Mouse (Mus musculus): Measurements from ENCODE around the gene Actc1. TPM values are rescaled to one million over a fixed set of nuclear protein-coding genes. Genes with fewer than 3 reads are reported as not detected.
A peak's percentile ranks its signal among the peaks of the same experiment; 100 is the strongest.

Gene Actc1
- polyA plus RNA-seq (2012; rRNA removed) = 0.08 TPM in 1 of 2 replicates, not detected in the other

DNA sequence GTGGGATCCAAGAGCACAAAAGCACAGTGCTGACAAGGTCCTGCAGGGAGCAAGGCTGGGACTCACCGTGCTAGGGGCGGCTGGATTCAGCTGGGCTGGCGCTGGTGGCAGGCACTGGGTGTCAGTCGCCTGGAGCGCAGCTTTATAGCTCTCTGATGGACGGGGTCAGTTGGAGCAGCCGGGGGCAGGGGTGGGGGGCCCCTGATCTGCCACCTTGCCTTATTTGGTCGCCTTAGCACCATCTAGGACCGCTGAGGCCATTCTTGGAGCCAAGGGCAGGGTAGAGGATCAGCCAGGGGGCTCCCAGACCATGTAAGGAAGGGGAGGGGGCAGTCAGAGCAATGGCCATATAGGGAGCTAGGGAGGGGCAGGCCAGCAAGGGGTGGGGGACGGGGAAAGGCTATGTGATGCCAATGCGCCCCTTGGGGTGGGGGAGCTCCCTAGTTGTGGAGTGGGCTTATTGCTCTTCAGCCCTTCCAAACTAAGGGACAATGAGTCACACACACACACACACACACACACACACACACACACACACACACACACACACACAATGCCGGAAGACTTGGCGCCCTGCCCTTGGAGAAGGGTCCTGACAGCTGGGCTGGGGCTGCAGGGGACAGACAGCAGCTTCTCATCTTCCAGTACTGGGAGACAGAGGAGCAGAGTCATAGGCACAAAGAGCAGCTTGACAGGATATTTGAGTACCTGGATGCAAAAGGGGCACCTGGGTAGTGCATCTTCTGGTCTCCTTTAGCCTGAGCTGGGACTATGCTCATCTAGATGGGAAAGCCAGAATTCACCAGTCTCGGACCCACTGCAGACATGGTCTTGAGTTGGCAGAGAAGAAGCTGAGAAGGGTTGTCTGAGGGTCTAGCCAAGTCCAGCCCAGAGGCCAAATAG is at the start of gene Actc1:
Gene Actc1, minus strand, starts transcription at position 853 of the 903 bp plus-strand sequence.
- DNase-seq (ENCODE audit: extremely low spot score in 1 of 2, low spot score in 1 of 2) = no peak

GRCm38 (mm10) chr2:114102471-114102870 is 49.1 kb upstream of the Actc1 start:
- DNase-seq (ENCODE audit: extremely low spot score in 1 of 2, low spot score in 1 of 2) = no peak

GRCm38 (mm10) chr2:114100834-114101233 is 47.5 kb upstream of the Actc1 start:
- no peak for DNase-seq (ENCODE audit: extremely low spot score in 1 of 2, low spot score in 1 of 2)

DNA sequence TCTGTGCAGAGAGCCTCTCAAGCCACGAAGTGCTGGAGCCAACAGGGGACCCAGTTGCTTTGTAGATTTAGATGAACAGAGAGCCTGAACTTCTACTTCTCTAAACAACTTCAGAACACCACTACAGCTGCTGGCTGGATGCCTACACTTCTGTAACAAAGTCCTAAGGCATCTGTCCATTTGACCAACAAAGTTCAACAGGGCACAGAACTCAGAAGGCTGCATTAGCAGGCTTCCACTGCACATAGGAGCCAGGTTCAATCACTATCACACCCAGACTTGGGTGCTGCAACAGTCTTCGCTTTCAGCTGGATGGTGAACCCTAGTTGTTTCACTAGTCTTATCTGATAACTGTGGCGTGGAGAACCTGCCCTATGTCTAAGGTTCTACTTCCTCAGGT is 46.5 kb upstream of the Actc1 start:
- no peak for DNase-seq (ENCODE audit: extremely low spot score in 1 of 2, low spot score in 1 of 2)

DNA sequence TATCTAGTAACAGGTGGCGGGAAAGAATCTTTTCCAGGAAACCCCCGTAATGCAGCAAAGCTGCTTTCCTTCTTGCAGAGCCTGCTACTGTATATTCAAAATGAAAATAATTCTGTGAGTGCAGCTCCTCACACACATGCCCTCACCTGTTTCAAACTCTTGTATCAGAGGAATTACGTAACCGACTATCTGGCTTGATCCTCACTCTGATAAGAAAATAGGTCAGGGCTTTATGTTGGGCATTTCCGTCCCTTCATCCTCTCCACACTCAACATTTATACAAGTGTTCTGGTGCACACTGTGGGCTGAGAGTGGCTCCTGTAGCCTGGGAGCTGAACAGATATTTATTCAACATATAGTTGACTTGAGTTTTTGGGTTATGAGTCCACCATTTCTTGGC is 45.8 kb upstream of the Actc1 start:
- DNase-seq (ENCODE audit: extremely low spot score in 1 of 2, low spot score in 1 of 2) = no peak

DNA sequence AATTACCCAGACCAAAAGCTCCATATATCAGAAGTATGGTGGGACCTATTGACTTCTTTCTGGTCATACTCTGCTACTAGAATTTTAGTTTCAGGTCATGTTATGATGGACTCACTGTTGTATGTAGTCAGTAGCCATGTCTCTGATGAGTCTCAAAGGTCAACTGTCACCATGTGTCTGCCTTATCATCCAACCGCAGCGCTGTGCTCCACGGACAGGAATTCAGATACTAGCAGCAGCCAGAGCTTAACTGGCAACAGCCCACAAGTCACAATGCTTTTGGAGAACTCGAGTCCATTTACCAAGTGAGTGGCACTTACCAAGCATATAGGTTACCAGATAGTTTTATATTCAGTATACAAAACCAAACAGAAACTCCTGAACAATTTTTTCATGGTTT is 44.3 kb upstream of the Actc1 start:
- no peak for DNase-seq (ENCODE audit: extremely low spot score in 1 of 2, low spot score in 1 of 2)

DNA sequence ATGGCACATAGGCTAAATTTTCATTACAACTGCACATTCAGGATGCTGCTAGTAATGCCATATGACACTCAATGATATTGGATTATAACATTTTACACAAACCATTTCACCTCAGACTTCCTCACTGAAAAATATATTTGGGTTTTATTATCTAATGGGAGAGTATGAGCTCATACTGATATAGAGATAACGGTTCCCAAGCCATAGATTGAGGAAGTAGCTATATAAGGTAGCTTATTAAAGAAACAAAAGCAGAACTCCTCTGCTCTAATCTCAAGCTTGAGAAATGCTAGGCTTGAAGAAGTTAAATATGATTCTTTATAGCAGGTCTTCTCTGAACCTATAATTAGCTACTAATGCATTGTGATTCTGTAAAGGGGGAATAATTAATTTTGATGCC is 43.2 kb upstream of the Actc1 start:
- DNase-seq (ENCODE audit: extremely low spot score in 1 of 2, low spot score in 1 of 2) = no peak

DNA sequence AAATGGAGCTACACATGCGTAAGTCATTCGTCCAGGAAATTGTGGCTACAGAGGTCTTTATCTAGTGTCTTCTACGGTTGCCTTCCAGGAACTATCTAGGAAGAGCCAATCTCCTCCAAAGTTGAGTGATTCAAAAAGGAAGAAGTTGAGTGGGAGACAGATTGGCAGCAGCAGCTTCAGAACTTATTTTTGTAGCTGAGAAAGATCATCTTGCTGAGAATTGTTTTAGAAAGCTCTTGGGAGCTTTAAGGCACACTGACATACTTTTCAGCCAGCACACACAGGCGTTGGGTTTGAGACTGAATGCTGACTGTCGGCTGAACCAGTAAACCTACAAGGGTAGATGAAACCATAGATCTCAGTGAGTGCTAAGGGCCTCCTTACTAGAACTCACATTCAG is 42.0 kb upstream of the Actc1 start:
- DNase-seq (ENCODE audit: extremely low spot score in 1 of 2, low spot score in 1 of 2) = peak; percentile 28 to 66

- DNase-seq (ENCODE audit: extremely low spot score in 1 of 2, low spot score in 1 of 2) = no peak
Observed at GRCm38 (mm10) chr2:114094696-114095095, 41.3 kb upstream of the Actc1 start.

DNA sequence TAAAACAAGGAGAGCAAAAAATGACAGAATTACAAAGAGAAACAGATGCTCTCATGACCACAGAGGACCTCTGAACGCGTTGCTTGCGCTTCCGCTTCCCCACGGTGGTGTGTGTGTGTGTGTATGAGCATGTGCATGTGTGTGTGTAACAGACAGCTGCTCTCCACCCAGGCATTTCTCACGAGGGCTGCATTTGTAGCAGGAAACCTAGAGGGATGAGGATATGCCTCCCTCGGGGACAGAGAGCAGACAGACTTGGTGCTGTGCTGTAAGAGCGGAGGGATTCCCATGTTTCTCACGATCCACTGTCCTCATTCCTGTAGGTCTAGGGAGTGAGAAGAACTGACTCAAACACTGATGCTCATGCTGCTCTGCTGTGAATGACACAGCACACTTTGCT is 40.2 kb upstream of the Actc1 start:
- peak in 1 of 2 experiments; percentile 8 for DNase-seq (ENCODE audit: extremely low spot score in 1 of 2, low spot score in 1 of 2)

DNA sequence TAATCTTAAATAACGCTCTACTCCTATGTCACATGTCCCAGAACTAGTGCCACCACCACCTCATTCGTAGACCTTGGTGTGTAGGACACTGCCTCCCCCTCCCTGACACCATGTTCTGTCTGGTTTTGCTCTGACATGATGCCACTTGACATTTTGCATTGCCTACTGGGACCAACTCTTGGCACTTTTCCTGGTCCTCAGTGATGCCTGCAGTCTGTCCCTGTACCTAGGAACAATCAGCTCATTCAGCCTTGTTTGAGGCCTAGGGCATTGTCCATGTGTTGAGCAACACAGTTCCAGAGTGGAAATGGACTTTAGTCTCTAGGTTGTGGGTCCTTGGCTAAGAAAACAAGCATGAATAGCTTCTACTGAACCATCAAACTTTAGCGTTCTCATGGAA is 36.5 kb upstream of the Actc1 start:
- no peak for DNase-seq (ENCODE audit: extremely low spot score in 1 of 2, low spot score in 1 of 2)

DNA sequence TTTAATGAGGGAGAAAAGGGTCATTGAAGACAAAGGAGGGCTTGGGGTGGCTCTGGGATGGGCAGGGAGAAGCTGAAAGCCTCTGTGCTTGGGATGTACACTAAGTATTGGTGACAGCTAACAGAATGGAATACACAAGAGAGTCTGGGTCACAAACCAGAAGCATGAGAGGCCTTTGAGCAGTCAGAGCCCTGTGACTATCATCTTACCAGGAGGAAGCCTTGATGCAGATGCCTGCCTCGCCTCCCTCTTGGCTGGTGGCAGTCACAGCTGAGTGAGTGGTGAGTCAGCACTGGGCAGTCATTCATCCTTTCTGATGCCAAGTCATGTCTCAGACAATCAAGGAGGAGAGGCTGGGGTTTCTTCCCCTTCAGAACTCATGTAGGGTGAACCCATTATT is 33.9 kb upstream of the Actc1 start:
- peak in 1 of 2 experiments; percentile 34 for DNase-seq (ENCODE audit: extremely low spot score in 1 of 2, low spot score in 1 of 2)

- no peak for DNase-seq (ENCODE audit: extremely low spot score in 1 of 2, low spot score in 1 of 2)
Observed at GRCm38 (mm10) chr2:114071876-114072275, 18.5 kb upstream of the Actc1 start.

GRCm38 (mm10) chr2:114066226-114066625 is 12.9 kb upstream of the Actc1 start:
- no peak for DNase-seq (ENCODE audit: extremely low spot score in 1 of 2, low spot score in 1 of 2)

DNA sequence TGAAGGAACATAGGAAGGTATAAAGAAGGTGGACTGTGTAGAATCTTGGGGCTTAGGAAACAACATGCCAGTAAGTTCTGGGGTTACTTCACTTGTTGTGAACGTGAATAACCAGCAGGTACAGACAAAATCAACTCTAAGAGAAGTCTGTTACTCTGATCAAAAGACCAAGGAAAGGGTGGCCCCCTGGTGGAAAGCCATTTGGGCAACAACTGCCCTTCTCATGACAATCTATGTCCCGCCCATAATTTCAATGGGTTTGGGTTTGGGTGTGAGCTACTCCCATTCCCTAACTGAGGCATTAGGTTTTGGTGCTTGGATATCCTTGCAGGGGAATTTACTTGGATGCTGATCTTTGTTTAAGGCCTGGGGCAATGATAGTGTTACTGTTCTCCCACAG is 10.7 kb upstream of the Actc1 start:
- no peak for DNase-seq (ENCODE audit: extremely low spot score in 1 of 2, low spot score in 1 of 2)

DNA sequence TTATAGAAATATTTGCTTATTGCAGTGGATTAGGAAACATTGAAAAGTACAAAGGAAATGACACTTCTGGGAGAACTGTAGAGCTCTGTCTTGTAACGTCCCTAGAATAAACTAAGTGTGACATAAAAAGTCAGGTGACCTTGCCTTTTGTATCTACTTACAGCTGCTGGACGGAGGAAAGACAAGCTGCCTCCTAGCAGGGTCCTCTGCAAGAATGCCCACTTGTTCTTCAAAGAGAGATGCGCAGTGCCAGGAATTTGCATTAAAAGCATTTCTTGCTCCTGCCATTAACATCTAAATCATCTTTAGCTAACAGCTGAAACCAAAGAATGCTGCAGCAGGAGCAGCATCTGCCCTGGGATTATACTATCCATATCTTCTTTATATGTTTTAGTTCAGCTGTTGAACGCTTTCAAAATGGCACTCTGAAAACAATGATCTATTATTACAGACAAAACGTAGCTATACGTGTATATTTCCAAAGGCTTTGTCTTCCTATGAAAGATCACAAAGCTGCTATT is 6.8 kb upstream of the Actc1 start:
- DNase-seq (ENCODE audit: extremely low spot score in 1 of 2, low spot score in 1 of 2) = no peak

DNA sequence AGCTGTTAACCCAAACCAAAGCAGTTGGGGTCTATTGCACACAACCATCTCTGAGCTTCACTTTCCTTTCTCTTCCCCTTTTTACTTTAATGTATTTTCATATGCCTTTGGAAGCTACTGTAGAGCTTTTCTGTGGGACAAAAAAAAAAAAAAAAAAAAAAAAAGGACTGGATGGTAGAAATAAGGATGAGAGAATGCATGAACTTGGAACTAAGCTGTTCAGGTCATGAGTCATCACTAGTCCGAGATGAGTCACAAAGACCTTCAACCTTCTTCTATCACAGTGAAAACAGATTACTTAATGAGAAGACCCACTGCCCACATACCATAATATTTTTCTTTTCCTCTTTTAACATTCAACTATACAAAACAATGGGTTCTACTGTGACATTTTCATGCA is 6.3 kb upstream of the Actc1 start:
- DNase-seq (ENCODE audit: extremely low spot score in 1 of 2, low spot score in 1 of 2) = no peak

DNA sequence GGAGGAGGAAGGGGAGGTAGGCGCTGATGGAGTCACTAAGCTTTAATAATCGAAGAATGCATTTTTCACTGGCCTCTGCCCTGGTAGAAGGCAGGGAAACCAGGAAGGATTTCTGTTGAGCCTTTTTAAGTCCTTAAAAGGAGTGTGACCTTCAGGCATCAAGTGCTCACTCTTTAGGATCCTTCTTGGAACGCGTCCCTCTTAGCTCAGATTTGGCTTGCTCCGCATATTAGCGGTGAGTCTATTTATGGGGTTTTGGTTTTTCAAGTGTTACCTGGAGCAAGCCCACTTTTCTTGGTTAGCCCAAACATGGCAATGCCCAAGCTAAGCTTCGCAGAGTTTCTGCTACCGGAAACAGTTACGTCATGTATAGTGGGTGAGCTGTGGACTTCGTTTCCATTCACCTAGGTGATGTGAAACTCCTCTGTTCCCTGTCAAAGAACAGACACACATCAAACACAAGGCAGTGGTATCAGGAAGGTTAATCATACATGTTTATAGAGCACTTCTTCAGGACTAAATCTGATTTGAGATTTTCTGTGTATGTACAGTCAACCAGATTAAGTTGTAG is 5.0 kb upstream of the Actc1 start:
- no peak for DNase-seq (ENCODE audit: extremely low spot score in 1 of 2, low spot score in 1 of 2)

- no peak for DNase-seq (ENCODE audit: extremely low spot score in 1 of 2, low spot score in 1 of 2)
Observed at GRCm38 (mm10) chr2:114057303-114057853, 4.0 kb upstream of the Actc1 start.

GRCm38 (mm10) chr2:114054129-114054528 is 781 bp upstream of the Actc1 start:
- no peak for DNase-seq (ENCODE audit: extremely low spot score in 1 of 2, low spot score in 1 of 2)

DNA sequence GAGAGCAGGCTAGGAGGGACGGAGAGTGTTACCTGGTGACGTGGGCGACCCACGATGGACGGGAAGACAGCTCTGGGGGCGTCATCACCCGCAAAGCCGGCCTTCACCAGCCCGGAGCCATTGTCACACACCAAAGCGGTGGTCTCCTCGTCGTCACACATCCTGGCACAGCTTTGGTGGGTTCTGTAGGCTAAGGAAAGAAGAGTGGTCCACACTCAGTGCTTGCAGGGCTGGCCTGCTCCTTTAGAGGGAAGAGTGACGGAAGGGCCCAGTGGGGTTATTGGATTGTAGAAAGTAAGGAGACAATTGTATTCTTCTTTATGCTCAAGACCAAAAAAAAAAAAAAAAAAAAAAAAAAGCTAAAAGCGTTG is 1.5 kb downstream of the Actc1 start:
- no peak for DNase-seq (ENCODE audit: extremely low spot score in 1 of 2, low spot score in 1 of 2)
